Mouse (Mus musculus): ENCODE measurements at regions not wholly inside any gene's neighbourhood (a gene's known extent, or its start where the extent isn't known, plus 50 kb on each side); places are given as distances from the start of the nearest gene placed in this dataset.

DNA sequence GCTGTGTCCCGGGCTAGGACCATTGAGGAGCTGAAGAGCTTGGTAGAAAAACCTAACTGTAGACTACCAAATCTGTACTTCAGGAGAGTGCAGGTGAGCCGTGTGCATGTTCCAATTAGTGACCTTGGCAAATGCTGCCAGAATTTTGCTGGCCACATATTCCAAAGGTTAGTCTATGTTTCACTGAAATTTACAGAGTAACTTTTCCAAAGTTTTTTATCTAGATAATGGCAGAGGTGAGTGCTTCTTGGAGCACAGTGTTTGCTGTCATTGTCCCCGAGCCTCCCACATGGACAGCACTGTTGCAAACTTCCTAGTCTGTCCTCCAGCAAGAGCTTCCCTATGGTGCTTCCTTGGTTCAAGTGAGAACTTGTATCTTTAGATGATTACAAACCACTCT, 232.5 kb downstream of the Foxa2 start:
- no peak for DNase-seq (ENCODE audit: low read depth, low spot score)

- no peak for DNase-seq (ENCODE audit: low read depth, low spot score)
Measured at GRCm38 (mm10) chr2:147813516-147813915, 233.3 kb downstream of the Foxa2 start.

DNA sequence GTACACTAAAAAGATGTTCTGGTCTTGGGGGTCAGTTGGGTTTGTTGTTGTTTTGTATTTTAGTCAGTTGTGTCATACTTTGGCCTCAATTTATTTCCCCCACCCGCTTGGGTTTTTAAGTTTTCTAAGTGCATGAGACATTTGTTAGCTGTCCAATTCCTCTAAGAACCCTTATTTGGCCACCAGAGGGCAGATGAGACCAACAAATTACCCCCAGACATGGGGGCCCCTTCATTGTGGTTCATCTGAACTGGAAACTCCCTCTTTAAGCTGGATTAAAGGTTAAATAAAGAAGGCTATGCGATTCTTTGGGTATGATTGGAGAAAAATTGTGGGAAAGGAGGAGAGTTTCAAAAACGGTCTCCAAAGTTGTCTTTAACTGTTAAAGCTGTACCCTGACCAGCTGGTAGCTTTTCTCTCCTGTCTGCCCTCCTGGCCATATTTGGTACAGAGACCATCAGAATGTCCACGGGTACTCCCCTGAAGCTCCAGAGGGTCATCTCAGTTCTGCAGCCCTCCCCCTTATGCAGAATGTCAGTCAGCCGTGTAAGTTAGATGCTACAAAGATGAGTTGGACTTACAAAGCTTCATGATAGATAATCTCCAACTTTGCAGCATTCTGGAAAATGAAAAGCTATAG, 238.6 kb downstream of the Foxa2 start:
- DNase-seq (ENCODE audit: low read depth, low spot score), result peak; percentile 41

DNA sequence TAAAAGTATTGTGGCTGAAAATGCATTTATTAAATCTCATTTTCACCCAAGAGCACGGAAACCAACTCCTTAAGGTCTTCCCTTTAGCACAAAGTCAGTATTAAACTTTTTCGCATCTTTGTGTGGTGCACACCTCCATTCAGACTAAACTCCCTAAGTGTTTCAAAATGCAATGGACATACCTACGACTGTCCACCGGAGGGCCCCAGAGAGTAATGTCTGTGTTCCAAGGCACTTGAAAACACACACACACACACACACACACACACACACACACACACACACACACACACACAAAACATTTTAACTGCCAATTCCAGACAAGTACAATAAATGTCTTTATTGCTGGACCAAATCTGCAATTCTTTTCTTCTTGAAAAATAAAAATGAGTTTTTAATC, 243.7 kb downstream of the Foxa2 start:
- DNase-seq (ENCODE audit: low read depth, low spot score), result peak; percentile 46

- DNase-seq (ENCODE audit: low read depth, low spot score), result no peak
Measured at GRCm38 (mm10) chr2:147791434-147791833, 255.3 kb downstream of the Foxa2 start.

DNA sequence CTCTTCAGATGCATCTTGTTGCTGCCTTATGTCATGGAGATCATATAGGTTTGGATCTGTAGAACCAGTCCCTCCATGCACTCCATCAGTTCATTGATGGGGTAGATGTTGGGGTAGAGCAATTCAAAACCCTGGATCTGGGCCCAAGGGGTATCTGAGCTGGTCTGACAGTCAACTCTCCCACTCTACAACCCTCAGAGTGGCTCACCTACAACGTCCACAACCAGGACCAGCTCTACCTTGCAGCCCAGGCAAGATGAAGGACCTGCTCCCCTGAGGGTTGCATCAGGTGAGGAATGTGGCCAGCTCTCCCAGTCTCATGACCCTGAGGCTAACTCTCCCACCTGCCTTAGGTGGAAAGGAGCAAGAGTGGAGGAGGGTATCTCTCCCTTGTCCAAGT, 256.9 kb downstream of the Foxa2 start:
- DNase-seq (ENCODE audit: low read depth, low spot score), result no peak

DNA sequence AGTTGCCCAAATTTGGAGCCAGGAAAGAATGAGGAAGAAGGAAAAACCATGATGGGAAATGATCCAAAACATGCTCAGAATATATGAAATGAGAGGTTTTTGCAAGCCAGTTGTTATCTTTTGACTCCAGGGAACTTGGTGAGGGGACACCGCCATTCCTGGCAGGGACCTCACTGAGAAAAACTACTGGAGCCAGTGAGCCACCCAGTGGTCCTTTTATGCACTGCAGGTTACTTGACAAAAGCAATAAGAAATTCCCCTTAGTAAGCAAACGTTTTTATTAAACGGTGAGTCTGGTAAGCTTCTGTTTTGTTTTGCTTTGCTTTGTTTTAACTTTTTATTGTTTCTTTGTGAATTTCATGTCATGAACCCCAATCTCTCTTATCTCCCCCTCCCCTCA, 257.5 kb downstream of the Foxa2 start:
- DNase-seq (ENCODE audit: low read depth, low spot score), result peak; percentile 67

DNA sequence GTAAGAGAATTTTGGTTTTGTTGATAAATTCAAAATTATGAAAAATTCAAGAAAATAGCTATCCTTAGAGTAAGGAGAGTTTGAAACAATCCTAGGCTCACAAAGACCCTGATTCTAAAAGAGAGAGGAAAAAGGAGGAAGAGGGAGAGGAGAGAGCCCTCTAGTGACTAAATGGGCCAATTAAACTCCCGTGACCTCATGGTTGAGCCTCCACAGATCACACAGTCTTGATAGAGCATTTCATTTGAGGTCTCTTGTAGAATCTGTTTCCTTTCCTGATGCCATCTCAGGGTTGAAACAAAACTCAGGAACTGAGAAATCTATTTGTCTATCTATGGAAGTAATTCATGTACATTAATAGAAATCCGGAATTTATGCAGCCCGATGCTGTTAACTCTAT, 258.8 kb downstream of the Foxa2 start:
- peak; percentile 20 for DNase-seq (ENCODE audit: low read depth, low spot score)

GRCm38 (mm10) chr2:147782496-147782895, 264.3 kb downstream of the Foxa2 start:
- no peak for DNase-seq (ENCODE audit: low read depth, low spot score)

- peak; percentile 76 for DNase-seq (ENCODE audit: low read depth, low spot score)
Measured at GRCm38 (mm10) chr2:147776316-147776715, 270.5 kb downstream of the Foxa2 start.

DNA sequence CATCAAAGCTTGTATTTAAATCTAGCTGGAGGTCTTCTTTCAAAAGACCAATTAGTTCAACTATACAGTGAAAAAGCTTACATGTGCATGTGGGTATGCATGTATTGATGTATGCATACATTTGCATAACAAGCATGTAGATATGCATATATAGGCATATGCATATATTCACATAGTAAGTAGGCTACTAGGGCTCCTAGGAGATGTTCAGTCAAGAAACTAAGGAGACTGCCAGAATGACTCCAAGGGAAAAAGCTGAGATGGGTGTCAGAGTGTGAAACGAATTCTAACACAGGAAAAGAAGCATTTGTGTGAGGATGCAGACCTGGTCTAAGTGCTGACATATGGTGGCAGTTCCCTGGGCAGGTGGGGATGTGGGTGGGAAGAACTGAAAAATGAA, 274.2 kb downstream of the Foxa2 start:
- no peak for DNase-seq (ENCODE audit: low read depth, low spot score)

DNA sequence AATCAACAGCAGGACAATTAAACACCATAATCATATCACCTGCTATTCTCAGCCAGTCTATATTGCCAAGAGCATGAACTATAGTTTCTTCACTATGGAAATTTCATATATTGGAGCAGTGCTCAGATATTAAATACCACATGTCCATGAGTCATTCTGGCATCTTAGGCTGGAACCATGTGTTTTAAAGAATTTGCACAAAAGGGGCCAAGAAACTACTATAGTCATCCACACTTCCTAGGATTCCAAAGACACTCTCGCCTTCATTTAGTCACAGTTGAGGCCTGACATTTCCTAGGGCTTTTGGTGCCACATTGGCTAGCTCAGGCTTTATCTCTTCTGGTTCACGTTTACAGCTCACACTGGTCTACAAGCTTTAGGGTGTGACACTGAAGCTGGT, 293.7 kb downstream of the Foxa2 start:
- no peak for DNase-seq (ENCODE audit: low read depth, low spot score)

- DNase-seq (ENCODE audit: low read depth, low spot score), result no peak
Measured at GRCm38 (mm10) chr2:147751831-147752230, 294.9 kb downstream of the Foxa2 start.

DNA sequence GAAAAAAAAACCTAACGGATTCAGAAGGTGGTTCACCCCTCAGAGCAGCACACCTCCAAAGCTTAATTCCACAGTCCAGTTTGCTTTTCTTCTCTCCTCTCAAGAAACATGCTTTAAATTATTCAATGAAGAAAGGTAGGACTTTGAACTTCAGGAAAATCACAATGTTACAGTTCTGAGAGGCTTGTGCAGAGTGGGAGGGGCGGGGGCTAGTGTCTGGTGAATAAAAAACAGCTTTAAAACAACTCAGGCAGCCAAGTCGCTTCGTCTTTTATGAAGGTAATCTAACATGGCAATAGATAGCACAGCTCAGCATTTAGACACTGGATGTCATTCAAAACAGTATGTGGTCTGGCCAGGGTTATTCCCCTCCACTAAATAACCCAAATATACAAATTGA, 298.8 kb downstream of the Foxa2 start:
- no peak for DNase-seq (ENCODE audit: low read depth, low spot score)

GRCm38 (mm10) chr2:147743908-147744307, 302.9 kb downstream of the Foxa2 start:
- DNase-seq (ENCODE audit: low read depth, low spot score), result peak; percentile 68

DNA sequence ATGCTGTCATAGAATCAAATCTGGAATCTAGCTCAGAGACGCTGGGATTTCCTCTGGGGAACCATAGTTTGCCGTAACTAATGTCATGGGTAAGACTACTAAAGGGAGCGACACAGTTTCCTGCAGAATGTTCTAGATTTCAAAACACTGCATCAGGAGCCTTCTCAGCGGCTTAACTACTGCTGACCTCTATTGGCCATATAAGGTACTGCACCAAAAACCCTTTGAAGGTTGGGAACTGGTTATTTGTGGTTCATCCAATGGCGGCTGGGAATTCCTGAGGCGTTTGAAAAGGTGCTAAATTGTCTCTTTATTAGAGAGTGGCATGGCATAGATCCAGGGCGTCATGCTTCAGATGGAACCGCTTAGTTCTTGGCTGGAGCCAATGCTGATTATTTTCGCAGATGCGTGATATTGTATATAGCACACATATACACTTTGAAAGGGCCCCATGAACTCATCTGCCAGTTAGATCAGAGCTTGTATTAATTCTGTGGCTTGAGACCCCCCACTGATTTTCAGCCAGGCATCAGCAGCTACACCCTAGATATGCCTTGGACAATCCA, 308.4 kb downstream of the Foxa2 start:
- DNase-seq (ENCODE audit: low read depth, low spot score), result peak; percentile 65

GRCm38 (mm10) chr2:147727396-147727795, 319.4 kb downstream of the Foxa2 start:
- no peak for DNase-seq (ENCODE audit: low read depth, low spot score)

GRCm38 (mm10) chr2:147718936-147719335, 327.8 kb downstream of the Foxa2 start:
- DNase-seq (ENCODE audit: low read depth, low spot score), result no peak

DNA sequence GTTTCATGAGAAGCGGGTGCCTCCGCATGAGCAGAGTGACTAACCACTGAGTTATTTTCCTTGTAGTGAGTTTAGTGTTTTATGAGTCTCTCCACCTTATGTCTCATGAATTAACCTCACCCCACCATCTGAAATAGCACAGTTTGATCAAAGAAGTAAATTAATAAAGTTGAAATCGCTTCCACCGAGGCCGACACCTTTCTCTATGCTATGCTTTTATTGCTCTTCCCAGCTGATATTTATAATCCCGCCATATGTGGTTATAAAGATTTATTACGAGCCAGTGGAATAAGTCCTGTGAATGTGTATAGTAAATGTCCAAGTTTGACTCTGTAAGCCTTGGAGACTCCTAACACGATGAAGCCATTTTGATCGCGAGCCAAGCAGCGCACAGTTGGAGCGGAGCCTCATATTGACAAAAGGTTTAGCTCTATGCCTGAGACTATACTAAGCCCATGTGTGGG, 329.3 kb downstream of the Foxa2 start:
- no peak for DNase-seq (ENCODE audit: low read depth, low spot score)

DNA sequence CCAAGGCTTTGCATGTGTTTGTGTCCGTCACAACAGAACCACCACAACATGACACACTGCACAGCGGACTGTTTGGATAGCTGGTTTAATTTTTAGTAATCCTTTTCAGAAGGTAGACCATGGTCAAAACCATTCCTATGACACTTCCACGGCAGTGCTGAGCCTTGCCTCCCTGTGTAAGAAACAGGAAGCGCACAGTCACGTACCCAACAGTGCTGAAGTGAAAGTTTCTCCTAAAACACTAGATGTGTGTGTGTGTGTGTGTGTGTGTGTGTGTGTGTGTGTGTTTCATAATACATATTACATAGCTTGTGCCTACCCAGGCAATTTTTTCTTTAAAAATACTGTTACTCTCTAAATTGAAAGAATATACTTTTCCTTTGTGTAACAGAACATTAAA, 331.0 kb downstream of the Foxa2 start:
- no peak for DNase-seq (ENCODE audit: low read depth, low spot score)

DNA sequence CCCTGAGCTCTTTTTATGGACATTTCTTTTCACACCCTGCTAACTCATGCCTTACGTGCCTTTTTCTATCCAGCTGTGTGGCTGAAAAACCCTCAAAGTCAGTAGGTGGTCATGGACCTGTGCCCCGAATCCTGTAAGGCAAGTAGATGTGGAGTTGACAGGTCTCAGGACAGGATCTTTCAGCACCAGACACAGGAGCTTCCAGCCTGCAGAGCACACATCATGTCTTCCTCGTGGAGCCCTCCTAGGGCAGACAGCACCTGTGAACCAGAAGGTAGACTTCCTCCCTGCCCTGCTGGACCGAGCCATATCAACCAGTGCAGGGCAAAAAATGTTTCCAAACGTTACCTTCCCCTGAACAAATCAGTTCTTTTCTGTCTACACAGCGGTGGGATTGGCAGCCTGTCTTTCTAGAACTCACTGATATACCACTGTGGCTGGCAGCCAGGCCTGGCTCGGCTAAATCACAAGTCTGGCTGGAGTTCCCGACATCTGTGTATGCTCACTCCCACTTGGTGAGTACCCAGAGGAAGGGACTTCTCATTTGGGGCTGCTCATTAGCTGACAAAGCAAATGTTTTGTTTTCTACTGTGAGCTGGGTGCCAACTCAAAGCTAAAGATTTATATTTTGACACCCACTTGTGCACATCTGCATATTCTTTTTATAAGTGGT, 336.0 kb downstream of the Foxa2 start:
- no peak for DNase-seq (ENCODE audit: low read depth, low spot score)

DNA sequence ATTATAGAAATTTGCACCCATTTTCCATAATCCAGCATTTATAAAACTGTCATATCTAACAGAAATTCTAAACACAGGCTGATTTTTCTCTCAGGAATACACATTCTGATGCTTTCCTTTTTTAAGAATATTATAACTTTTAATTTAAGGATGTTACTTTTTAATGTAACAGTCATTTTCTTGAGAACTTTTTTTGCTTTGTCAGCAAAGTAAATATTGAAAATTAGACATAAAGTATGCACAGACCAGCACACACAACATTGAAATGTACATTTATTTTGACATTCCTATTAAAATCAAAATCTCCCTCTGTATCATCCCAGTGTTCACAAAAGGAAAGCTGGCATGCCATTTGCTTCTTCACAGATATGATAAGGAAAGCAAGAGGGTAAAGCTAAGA, 337.0 kb downstream of the Foxa2 start:
- no peak for DNase-seq (ENCODE audit: low read depth, low spot score)

GRCm38 (mm10) chr2:147707156-147707555, 339.6 kb downstream of the Foxa2 start:
- DNase-seq (ENCODE audit: low read depth, low spot score), result no peak

Data from R1 (cell line).